Mouse (Mus musculus) embryonic stem cell, embryonic (primary cell): ENCODE results near the gene Slc28a1.

ENCODE experiments used
- CTCF ChIA-PET, 4 experiments: fragments of 300-600 bp in 2 of 4; fragments of 350-600 bp in 2 of 4; sonication (Branson Sonifier 250); formaldehyde crosslinking; loops; one replicate each; lab custom pipeline; 2022; ENCODE audit warnings: inconsistent platforms in 2 of 4; lab: Charles Lee
- POLR2A ChIA-PET, 4 experiments: fragments of 300-600 bp in 2 of 4; fragments of 350-600 bp in 2 of 4; sonication (Branson Sonifier 250); formaldehyde crosslinking; loops; one replicate each; lab custom pipeline; 2022; ENCODE audit warnings: antibody characterized with exemption in 4 of 4, inconsistent platforms in 1 of 4; lab: Charles Lee

The Slc28a1 gene

DNA sequence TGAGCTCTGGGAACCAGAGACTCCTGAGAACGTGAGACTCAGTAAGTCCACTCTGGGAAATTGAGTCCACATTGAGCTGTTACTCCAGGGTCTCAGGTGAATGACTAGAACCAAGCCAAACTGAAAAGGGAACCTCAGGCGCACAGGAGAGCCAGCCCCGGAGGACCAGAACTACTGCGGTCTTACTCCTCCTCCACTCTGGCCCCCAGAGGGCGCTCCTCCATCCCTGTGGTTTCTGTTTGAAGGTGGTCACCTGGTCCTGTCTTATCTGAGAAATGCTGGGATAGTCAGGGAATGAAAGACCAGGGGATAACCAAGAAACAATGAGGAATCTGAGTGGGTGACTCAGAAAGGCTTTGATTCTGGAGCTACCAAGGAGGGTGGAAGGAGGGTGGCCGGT lies 94.3 kb downstream of the Slc28a1 start:
- POLR2A ChIA-PET, result interaction anchor here in 3 of 4 experiments (0.6 to 5.8 kb wide), 13 partner anchors 14 to 434 kb away, joined by 3 to 93 read pairs (median 4); partner anchors contain the start of gene Rps17 (in 2 of the 3)
- CTCF ChIA-PET, result interaction anchor here in 2 of 4 experiments (1.0 to 1.4 kb wide), 3 partner anchors 34 to 127 kb away, joined by 3 to 4 read pairs (median 3); no protein-coding TSS in a partner anchor

DNA sequence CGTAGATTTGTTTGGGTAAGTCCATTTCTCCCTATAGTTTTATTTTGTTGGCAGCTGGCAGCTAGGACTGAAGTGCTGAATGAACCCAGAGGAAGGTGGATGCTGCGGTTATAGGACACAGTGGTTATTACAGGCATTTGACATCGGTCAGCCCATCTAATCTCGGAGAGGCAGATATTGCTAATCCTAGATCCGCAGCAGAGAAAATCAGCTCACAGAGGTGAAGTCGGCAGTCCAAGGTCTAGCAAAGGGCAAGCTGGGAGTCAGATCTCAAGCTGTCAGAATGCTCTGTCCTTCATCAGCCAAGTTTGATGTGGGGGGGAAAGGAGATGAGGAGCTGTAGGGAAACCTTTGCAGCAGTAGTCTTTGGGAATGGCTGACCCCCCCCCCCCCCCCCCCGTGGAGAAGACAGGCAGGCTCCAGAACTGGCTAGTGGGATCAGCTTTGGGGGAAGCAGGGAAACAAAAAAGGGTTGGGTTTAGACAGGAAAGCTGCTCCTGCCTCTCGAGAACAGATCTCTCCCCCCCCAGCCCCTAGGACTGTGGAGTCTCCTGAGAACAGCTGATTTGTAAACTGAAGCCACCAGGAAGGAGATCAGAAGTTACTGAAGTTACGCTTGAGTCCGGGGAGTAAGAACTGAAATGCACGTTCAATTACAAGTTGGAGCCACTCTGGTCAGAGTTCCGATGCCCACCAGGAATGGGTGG lies 95.5 kb downstream of the Slc28a1 start:
- POLR2A ChIA-PET, result interaction anchor here (0.5 to 5.8 kb wide), 29 partner anchors 7 to 967 kb away, joined by 3 to 93 read pairs (median 5); partner anchors contain the start of gene Rps17 (in 3 of the 4)
- CTCF ChIA-PET, result interaction anchor here in 3 of 4 experiments (0.6 to 1.4 kb wide), 9 partner anchors 11 to 331 kb away, joined by 3 to 6 read pairs (median 3); no protein-coding TSS in a partner anchor

DNA sequence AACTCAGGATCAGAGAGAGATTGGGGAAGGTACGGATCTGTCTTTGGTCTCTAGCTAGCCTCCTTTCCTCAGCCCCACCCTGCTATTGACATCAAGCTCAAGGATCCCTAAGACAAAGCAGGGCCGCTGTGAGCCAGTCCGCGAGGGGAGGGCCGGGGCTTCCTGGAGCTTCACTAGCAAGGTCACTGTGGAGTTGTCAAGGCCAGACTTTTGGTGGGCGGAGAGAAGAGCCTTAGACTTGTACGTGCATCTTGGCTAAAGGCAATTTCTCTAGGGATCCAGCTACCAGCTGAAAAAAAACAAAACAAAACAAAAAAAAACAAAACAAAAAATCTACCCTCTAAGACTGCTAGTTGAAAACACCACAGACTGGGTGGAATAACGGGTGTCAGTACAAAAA lies 97.2 kb downstream of the Slc28a1 start:
- ChIA-PET POLR2A (interaction anchor here (0.5 to 5.8 kb wide), 113 partner anchors 8 to 1097 kb away, joined by 3 to 93 read pairs (median 4); partner anchors contain the start of genes Rps17 (in 3 of the 4), Whamm (in 2 of the 4), Homer2 (in 1 of the 4) and Idh2 (in 1 of the 4)), CTCF (interaction anchor here in 3 of 4 experiments (0.5 to 2.0 kb wide), 15 partner anchors 9 to 1184 kb away, joined by 3 to 13 read pairs (median 5); partner anchors contain the start of gene Zscan2 (in 1 of the 3))

DNA sequence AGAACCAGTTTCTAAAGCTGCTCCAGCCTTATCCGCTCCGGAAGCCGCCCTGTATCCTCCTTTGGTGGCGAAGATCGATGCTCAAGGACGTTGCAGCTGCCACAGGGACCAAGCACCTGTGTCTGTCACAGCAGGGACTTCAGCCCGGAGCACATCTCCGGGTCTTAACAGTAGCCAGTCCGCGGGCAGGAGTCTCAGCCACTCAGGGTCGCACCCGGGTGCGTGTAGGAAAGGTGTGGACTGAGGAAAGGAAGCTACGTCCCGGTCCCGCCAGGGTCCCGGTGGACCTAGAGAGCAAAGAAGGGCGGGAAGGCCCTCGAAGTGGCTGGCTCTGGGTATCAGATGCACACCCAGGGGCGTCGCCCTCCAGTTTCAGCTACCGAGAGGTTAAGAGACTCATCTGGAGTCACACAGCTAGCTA lies 97.7 kb downstream of the Slc28a1 start:
- ChIA-PET CTCF (interaction anchor here (0.5 to 2.0 kb wide), 13 partner anchors 10 to 1184 kb away, joined by 3 to 13 read pairs (median 5); no protein-coding TSS in a partner anchor), POLR2A (interaction anchor here (0.5 to 5.8 kb wide), 116 partner anchors 8 to 1097 kb away, joined by 3 to 93 read pairs (median 4); partner anchors contain the start of genes Rps17 (in 3 of the 4), Whamm (in 2 of the 4), Homer2 (in 1 of the 4) and Idh2 (in 1 of the 4))

DNA sequence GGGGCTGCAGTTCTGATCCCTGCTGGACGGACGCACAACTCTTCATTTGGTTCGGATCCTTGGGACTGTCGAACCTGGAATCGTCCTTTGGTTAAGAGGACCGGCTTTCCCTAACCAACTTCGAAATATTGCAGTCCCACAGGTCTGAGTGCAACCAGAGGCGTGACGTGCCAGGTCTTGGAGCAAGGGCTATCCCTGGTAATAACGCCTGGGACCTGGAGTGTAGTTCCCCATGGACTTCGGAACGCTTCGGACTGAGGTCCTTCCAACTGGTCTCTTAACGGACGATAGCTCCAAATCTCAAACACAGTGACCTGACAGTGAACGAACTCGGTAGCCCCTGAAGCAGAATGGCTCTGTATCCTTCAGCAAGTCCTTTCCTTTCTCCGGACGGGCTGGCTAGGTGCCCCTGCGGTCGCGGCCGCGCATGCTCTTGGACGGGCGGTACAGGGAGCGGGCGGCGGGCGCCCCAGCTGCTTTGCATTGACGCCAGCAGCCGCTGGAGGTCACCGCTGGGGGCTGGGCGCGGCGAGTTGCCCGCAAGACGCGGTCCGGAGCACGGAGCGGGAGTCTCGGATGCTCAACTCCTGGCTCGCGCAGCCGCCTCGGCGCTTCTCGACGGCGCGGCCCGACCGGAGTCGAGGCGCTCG lies 98.2 kb downstream of the Slc28a1 start:
- CTCF ChIA-PET, result interaction anchor here (0.6 to 2.0 kb wide), 9 partner anchors 10 to 885 kb away, joined by 3 to 11 read pairs (median 4); no protein-coding TSS in a partner anchor

DNA sequence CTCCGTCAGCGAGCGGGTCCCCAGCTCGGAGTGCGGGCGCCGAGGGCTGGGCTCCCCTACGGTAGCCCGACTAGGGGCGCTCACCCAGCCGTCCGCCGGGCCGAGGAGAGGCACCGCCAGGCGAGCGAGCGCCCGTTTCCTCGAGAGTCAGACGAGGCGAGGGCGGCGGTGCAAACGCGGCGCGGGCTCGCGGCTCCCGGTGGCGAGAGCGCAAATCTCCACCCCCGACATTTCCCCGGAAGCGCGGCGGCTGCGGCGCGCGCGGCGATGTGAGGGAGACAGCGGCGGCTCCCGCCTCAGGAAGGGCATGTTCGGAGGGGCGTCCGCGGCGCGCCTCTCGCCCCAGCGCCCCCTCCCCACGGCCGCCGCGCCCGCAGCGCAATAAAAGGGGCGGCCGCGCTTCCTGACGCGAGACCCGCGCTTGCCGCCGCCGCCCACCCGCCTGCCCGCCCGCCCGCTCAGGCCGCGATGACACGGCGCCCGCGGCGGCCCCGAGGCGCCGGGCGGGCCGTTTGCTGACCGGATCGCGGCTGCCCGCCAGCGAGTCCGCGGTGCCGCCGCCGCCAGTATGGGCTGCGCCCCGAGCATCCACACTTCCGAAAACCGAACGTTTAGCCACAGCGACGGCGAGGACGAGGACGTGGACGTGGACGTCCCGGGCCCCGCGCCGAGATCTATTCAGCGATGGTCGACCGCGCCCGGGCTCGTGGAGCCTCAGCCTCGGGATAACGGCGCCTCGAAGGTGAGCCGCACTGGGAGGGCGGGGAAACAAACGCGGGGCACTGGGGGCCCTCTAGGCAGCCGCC lies 99.0 kb downstream of the Slc28a1 start, which contains the start of gene Pde8a:
Pde8a (plus strand) TSS at position 250 of the 806 bp plus-strand sequence.
- CTCF ChIA-PET, result interaction anchor here in 3 of 4 experiments (0.6 to 2.0 kb wide), 5 partner anchors 11 to 885 kb away, joined by 3 to 11 read pairs (median 3); no protein-coding TSS in a partner anchor
- POLR2A ChIA-PET, result interaction anchor here (0.7 to 5.8 kb wide), 32 partner anchors 9 to 369 kb away, joined by 3 to 93 read pairs (median 10); partner anchors contain the start of genes Rps17 (in 3 of the 4) and Whamm (in 1 of the 4)

More for the DNA sequence above, 98.2 kb downstream of the Slc28a1 start:
- POLR2A ChIA-PET, result interaction anchor here (0.5 to 5.8 kb wide), 87 partner anchors 7 to 1082 kb away, joined by 3 to 93 read pairs (median 5); partner anchors contain the start of genes Rps17 (in 3 of the 4), Whamm (in 2 of the 4), Sec11a (in 1 of the 4) and Wdr73 (in 1 of the 4)

DNA sequence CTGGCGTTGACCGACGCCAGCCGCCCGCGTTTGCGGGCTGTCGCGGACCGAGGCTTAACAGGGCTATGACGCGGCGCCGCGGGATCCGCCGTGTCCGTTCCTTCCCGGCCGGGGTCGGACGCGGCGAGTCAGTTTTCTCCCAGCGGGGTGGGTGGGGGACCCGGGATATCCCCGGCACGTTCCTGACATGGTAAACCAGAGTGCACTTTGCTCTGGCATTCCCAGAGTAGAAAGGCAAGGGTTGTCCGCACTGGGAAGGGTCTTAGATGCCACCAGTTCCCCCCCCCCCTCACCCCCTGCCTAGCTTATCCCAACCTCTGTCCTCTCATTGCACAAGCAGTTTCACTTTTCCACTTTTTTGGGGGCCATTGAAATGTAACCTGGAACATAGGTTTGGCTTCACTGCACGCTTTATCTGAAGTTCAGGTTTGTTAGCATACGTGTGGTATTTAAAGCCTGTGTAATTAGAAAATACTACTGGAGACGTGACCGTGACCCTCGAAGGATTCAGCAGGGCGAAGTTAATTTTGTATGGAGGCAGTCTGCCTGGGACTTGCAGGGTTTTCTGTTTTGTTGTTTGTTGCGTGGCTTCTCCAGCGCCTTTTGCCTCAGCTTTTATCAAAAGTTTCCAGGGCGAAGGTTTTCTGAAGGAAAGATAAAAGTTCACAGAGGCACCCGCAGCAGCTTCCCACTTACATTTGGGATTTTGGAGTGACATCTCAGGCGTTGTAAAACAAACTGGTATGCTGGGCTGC lies 99.7 kb downstream of the Slc28a1 start:
- ChIA-PET POLR2A (no interaction called here), CTCF (interaction anchor here in 1 of 4 experiments (0.6 kb wide), 1 partner anchor 344 kb away, joined by 8 read pairs; no protein-coding TSS in a partner anchor)

DNA sequence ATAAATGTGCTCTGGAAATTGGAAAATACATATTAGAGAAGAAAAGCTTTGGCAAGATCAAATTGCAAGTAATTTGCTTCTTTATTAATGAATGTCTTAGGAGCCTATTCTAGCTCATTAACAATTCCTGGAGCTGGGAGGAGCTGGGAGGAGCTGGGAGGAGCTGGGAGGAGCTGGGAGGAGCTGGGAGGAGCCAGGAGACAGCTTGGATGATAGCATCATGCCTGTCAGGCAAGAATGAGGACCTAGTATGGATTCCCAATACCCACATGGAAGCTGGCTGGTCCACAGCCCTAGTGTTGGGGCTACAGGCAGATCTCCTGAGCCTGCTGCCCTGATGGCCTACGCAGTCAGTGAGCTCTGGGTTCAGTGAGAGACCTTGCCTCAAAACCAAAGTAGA lies 101.4 kb downstream of the Slc28a1 start:
- ChIA-PET POLR2A (interaction anchor here in 3 of 4 experiments (0.6 to 1.2 kb wide), 20 partner anchors 11 to 659 kb away, joined by 3 to 8 read pairs (median 4); no protein-coding TSS in a partner anchor), CTCF (interaction anchor here in 2 of 4 experiments (0.7 kb wide), 3 partner anchors 23 to 49 kb away, joined by 3 to 4 read pairs (median 3); no protein-coding TSS in a partner anchor)

DNA sequence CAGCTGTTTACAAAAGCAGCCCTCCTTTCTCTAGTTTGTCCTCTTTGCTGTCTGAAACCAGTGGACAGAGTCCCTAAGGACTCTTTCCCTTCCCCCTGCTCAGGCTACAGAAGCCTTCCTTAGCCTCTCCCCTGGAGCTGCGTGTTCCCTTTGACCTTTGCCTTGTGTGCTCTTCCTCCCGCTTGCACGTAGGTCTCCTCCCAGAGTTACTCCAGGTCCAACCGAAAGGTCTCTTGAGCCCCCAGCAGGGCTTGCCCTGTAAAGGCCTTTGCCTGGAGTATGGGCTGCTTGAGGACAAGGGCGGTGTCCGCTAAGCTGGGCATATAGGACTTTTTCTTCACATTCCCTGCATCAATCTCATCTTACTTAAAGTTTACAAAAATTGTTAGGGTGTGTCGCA lies 104.7 kb downstream of the Slc28a1 start:
- POLR2A ChIA-PET, result interaction anchor here in 3 of 4 experiments (0.6 to 3.2 kb wide), 16 partner anchors 8 to 1015 kb away, joined by 3 to 18 read pairs (median 3); partner anchors contain the start of gene Rps17 (in 1 of the 3)

More for the DNA sequence above, 104.7 kb downstream of the Slc28a1 start:
- CTCF ChIA-PET, result interaction anchor here in 2 of 4 experiments (0.6 to 1.1 kb wide), 2 partner anchors 336 to 489 kb away, joined by 3 to 4 read pairs; no protein-coding TSS in a partner anchor
